Mouse (Mus musculus) erythroblast, adult 5-6 weeks (primary cell): ENCODE results near the gene Stx7. TPM values are rescaled to one million over a fixed set of nuclear protein-coding genes. Genes with fewer than 3 reads are reported as not detected.
A peak's percentile ranks its signal among the peaks of the same experiment; 100 is the strongest.
"Not testable (repeated sequence)": the region's sequence is repeated elsewhere in the genome, so short reads cannot be mapped to it uniquely, and the experiment has no call there.

Experiments used
- ATAC-seq: replicated peaks from 2 replicates; pipeline ENCODE4 v1.8.0; 2016; ENCODE audit warnings: moderate number of reproducible peaks, mild to moderate bottlenecking, moderate TSS enrichment, inconsistent platforms; ENCODE audit not compliant: poor library complexity, low FRiP score, severe bottlenecking
- total RNA-seq, 2 experiments: library from RNA; stranded (forward) in 1 of 2; stranded (reverse) in 1 of 2; fragments of 150-400 nt in 1 of 2; fragments of 200-764, 138-1000 nt in 1 of 2; gene quantifications; 2 replicates each; pipeline versions ENCODE4 v1.2.3 to v1.2.4; 2015 to 2017; ENCODE audit warnings: low replicate concordance in 2 of 2

Gene Stx7
- 25.1 and 25.4 TPM in 2 replicates for total RNA-seq (2015; ENCODE audit: low replicate concordance)
- 23.7 and 25.3 TPM in 2 replicates for total RNA-seq (2017; ENCODE audit: low replicate concordance)

DNA sequence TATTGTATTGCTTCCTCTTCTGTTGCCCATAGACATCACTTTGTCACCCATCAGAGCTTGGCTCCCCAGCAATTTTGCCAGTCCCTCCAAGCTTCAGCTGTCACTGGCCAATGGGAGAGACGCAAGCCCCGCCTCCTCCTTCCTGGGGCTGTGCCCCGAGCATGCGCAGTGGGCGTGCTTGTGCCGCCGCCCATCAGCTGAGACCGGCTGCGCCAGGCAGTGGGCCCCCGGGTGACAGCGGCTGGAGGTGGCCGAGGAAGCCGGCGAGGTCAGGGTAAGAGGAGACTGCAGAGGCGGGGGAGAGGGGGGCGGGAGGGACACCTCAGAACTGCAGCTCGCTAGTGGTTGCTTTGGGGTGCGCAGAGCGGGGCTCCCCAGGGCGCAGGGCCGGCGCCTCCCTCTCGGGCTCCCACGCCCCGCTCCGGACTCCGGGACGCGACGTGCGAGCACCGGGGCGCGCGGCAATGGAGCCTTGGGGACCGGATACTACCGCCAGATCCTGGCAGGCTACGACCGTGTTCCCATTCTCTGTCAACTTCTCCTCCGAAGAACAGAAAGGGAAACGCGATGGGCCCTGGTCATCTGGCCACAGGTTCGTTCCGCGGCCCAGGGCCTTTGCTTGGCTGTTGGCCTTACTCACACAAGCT lies at the start of gene Stx7:
Stx7 (plus strand) TSS at position 168 of the 647 bp plus-strand sequence.
- peak; percentile 99 for ATAC-seq

DNA sequence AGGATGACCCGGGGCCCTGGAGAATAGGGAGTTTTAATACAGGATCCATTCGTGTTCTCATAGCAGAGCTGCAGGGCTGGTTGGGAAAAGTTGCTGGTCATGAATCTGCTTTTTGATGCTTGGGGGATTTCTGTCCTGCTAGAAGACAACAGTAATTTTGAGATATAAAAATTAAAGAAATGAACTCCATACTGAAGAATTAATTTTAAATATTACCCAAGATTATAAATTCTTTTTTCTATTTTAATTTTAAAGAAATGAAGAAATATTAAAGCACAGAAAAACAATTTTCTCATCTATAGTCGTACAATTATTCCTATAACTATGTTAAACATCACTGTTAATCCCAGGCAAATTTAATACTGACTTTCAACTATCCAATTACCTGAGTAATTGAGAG lies 47.3 kb upstream of the Stx7 start, which contains the start of gene Taar8c:
Taar8c (minus strand) TSS at position 101 of the 400 bp plus-strand sequence.
- not testable (repeated sequence) for ATAC-seq

DNA sequence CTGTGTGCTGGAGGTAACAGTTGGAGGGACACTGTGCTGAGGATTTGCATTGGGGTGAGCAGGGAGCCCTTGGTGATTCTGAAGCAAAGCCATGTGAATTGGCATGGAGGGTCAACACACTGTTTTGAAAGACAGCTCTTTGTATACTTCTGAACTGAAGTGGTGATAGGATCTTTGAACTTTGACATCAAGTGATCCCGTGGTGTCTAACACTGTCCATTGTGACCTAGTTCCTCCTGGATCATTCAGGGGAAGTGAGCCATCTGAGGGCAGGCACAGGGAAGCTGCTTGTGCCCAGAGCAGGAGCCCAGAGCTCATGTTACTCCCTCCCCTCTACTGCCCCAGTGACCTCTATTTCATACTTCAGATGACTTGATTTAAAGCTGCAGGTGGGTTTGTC lies 45.8 kb upstream of the Stx7 start:
- ATAC-seq = not testable (repeated sequence)

DNA sequence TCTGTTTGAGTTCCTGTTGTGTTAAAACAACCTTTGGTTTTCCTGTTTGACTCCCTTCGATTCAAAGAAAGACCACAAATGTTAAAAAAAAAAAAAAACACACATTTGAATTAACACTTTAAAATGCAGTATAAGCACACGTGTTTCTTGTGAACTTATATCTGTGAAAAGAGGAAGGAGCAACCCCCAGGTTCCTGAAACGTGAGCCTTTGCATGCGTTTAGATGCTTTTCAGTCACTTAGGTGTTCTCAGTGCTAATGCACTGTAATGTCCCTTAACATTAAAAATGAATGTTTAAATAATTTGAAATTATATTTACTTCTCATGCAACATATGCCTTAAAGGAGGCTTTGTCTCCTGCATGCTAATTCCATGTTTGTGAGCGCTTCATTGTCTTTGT lies 41.4 kb upstream of the Stx7 start:
- ATAC-seq = no peak

DNA sequence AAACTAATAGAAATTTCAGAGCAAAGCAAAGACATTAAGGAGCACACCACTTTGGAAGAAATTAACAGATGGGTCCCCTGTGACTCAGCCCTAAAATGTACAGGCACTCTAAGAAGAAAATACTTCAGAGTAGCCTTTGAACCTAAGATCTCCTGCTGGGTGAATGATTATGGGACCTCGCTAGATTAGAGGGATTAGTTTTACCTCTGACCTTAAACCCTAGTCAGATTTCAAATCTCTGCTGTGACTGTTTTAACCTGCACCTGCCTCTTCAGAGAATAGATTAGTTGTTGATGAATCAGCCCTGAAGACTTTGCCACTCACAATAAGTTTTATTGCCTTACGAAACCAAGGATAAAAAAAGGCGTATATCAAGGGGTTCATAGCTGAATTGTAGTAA lies 40.9 kb upstream of the Stx7 start:
- no peak for ATAC-seq

DNA sequence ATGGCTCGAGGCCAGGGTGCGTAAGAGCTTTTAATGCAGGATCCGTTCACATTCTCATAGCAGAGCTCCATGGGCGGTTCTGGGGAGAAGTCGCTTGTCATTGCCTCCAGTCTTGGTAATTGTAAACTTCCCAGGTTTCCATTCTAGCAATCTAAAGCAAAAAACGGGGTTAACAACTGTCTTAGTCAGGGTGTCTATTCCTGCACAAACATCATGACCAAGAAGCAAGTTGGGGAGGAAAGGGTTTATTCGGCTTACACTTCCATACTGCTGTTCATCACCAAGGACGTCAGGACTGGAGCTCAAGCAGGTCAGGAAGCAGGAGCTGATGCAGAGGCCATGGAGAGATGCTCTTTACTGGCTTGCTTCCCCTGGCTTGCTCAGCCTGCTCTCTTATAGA lies 39.7 kb upstream of the Stx7 start, which contains the start of gene Taar9:
Taar9 (minus strand) TSS at position 101 of the 400 bp plus-strand sequence.
- not testable (repeated sequence) for ATAC-seq

DNA sequence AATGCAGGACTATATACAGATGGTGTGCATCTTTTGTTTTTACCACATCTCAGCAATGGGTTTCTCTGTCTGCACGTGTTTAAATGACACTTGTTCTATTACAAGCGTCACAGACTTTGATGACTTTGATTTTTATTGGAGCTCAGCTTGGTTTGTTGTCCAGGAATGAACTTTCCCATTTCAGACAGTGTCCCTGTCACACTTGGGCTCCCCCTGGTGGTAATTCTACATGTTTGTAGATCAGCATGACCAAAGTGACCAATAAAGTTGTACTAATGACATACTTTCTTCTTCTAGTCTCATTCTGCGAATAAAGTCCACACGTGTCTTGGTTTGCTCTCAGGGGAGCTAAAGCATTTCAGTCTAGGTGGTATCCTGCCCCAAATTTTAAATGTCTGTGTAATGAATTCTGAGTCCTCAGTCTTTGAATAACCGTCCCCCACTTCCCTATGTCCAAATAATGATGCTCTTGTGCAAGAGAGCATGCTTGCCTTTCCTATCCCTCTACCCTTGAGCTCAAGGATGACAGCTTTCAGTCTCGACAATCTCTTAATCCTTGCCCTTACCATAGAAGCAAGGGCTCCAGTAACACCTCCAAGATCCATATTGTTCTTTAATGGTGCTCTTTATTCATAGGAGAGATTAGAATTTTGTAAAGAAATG lies 37.9 kb upstream of the Stx7 start:
- ATAC-seq = peak; percentile 74; the same call in 1 of the 2 replicates

DNA sequence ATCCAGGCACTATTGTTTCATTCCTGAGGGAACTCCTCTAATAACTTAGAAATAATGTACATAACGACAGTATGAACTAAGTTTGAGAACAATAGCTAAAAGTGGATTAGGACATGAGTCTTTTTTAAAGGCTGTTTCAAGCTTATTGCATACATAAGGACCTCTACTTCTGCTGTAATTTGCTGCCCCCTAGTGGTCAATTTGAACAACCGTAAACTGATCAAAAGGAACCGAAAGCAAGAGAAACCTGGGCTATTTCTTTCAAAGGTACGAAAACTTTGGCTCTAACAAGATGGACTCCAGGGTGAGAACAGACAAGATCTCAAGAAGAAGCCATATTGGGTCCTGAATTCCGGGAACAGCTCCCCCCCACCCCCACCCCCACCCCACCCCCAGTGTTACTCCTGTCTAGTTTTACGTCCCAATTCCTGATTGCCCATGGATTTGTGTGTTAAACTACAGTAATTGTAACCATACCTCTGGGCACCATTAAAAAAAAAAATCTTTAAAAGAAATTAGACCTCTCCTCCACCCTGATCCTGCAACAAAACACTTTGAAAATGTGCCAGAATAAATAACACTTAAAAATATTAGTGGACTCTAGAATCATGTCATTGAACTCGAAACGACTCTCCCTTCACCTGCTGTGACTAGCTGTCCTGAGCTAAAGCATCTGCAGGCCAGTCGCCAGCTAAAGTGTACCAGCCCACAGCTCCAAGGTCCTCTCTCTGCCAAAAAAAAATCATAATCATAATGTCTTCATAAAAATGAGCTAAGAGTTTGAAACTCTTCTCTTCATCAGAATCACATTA lies 17.4 kb upstream of the Stx7 start:
- peak; percentile 75; the same call in 1 of the 2 replicates for ATAC-seq

DNA sequence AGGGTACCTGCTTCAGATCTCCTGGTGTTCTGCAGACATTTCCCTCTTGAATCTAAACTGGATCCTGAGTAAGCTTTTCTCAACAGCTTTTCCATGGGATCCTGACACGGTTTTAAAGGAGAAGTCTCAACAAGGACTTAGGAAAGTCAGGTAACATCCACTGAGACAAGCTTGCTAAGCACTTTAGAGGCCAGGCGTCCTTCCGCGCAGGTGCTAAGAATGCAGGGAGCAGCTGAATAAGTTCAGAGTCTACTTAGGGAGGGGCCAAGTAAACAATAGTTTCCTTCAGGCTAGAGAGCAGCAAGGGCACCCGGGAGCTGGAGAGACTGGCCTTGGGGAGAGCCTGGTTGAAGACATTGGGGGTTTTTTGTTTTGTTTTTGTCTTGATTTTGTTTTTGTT lies 16.8 kb upstream of the Stx7 start:
- ATAC-seq = no peak

DNA sequence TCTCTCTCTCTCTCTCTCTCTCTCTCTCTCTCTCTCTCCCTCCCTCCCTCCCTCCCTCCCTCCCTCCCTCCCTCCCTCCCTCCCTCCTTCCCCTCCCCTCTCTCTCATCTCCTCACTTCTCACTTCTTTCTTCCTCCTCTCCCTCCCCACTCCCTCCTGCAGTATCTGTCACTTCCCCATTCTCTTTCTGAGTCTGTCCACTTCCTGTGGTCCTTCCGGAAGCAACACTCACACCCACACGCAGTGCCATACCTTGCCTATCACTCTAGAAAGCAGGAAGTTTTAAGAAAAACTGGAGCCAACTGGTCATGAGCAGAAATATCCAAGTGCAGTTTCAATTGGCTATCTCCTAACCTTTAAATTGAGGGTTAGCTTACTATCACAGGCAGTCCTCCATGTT lies 16.0 kb upstream of the Stx7 start:
- no peak for ATAC-seq

DNA sequence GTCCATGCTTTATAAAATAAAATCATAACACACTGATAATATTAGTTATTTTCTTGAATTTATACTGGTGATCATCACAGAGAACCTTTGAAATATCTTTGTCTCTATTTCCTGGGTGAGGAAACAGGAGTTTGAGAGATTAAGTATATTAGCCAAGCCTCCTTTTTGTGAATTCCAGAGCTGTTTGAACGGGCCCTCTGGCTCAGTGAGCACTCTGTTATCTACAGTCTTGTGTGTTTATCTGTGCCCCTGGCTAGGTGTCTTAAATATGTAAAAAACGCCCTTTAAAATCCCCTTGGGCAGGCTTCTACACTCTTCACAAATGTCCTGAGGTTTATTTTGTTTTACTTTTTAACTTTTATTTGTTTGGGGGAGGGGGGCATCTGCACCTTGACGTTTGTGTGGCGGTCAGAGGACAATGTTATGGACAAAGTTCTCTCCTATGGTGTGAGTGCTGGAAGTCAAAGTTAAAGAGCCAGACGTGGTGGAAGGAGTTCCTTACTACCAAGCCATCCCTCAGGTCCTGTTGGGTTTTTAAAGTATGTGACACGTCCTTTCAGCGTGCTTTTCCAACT lies 14.9 kb upstream of the Stx7 start:
- no peak for ATAC-seq

DNA sequence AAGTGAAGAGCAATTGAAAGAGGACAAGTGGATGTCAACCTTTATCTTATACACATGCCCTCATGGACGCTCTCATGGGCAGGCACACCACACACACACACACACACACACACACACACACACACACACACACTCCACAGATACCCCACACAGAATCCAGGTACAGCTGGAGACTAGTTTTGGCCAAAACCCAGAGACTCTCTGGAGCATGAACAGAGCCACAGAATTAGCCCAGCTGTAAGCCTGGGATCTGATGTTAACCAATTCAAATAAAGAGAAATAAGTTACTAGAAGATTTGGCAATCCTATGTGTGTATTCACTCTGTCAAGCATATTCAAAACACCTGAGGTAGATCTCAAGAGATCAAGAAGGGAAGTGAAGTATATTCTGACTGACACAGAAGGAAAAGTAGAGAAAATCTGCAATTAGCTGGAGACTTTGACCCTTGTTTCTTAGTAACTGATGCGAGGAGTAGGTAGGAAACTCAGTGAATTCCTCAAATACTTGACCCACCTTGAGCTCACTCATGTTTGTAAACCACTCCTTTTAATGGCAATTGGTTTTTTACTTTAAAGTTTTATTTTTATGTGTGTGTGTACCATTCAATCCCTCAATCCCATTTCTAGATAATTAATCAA lies 10.4 kb upstream of the Stx7 start:
- no peak for ATAC-seq

DNA sequence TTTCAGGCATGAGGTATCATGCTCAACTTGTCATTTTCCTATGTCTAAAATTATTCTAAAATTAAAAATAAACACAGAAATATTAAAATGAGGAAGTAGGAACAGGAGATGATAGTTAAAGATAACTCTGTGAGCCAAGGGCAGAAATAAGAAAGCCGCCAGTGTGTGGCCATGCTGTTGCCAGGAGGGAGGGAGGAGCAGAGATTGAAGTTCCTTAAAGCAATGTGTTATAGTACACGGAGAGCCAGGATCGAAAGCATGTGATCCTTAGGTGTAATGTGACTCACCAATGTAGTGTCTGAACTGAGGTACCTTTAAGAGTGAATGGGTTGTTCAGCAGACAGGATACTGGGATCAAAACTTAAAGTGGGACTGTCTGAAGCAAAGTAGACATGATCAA lies 6.4 kb upstream of the Stx7 start:
- ATAC-seq = no peak

DNA sequence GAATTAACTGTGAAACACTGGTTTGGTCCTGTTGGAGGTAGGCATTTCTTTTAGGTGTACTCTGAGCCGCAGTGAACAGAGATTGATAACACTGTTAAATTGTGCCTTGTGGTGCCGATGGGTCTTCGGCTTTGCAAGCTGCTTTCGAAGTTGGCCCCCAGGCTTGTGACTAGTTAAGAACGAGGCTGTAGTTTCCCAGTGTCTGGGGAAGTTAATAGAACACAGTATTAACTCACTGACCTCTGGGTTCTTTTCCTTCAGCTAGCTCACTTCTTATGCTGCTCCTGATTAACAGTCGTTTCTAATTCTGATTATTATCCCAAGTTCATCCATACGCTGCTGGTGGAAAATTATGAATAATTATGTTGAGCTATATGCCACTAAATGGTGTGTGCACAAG lies 984 bp downstream of the Stx7 start:
- ATAC-seq = no peak

DNA sequence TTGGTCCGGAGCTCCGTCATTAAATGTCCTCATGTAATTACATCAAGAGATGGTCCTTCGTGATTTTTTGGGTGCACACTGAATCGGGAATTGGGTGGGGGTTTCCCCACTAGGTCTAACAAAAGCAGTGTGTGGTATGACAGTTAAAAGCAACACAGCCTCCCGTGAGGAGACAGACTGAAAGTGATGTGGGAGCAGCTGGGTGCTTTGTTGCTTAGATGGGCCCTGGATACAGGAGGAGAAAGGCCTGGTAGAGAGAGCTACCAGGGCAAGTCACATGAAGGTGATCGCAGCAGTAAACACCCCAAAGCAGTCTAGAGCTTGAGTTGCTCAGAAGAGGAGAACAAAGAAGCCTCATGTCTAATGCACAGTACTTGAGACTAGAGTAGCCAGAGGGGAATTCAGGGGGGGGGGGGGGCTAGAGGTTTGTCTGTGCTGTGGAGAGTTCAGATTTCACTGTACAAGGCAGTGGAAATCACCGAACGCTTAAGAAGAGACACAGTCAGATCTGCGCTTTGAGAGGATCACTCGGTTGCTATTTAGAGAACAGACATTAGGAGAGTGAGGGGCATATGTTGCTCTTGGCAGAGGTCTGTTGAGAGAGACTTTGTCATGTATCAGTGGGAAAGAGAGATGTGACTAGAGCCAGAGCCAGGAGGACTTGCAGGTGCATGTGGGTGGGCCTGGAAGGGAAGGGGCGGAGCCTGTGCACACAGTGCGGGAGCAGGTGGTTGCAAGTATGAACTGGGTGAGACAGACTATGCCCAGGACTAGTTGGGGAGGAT lies 9.6 kb downstream of the Stx7 start:
- no peak for ATAC-seq

DNA sequence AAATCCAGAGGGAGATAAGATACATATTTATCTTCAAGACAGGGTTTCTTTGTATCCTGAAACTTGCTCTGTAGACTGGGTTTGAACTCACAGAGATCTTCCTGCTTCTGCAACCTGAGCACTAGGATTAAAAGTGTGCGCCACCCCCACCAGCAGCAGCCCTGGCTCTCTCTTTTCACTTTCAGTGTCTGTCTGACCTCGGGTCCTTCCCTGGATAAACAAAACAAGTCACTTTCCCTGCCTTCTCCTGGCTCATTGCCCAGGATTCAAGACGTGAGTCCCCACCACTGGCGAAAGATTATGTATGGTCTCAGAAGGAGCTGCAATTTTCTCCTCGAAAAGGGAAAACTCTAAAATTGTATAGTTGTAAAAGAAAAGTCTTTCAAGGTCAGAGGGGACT lies 10.5 kb downstream of the Stx7 start:
- no peak for ATAC-seq

DNA sequence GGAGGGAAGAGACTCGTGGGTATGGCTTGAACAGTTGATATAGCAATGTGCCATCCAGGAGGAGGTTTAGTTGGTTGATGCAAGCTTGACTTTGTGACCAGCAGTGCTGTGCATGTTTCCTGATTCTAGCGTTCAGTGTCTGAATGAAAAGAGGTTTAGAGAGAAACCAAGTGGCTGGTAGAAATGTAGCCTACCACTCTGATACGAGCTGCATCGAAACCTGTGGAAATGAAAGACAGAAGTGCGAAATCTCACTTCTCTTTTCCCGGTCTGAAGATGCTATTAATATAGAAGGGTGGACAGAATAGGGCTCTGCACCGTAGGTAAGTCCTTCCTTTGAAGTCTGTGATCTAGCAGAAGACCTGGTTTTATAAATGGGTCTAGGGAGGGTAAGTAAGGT lies 11.2 kb downstream of the Stx7 start:
- no peak for ATAC-seq

DNA sequence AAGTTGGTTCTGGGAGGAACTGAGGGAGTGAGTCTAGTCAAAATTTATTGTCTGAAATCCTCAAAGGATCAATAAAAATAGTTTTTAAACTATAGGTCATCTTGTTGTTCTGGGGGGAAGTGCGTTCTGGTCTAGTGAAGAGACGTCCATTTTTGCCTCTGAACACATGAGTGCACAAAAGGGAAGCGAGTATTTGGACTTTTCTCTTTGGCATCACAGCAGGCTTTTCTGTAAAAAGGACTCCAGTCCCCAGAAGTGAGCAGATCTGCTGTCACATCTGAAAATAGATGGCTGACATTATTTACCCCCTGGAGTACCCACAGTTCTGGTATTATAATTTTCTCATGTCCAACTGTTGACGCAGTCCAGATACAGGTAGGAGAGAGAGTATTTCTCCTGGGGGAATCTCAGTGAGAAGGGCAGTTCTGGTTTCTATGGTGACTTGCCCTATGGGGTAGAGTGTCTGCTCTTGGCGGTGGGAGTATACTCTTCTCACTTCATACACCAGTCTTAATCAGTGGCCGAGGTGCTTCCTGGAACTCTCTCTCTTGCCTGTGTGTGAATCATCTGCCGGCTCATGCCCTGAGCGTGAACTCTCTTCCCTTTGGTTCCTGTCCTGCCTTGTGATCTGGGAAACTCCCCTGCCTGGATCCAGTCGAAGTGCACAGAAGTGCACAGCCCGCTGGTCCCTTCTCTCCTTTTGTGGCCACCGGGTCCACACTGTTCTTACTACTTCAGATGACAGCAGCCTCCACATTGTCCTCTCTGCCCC lies 15.2 kb downstream of the Stx7 start:
- no peak for ATAC-seq
